Mouse (Mus musculus): ENCODE measurements around the gene Ggt7.

DNA sequence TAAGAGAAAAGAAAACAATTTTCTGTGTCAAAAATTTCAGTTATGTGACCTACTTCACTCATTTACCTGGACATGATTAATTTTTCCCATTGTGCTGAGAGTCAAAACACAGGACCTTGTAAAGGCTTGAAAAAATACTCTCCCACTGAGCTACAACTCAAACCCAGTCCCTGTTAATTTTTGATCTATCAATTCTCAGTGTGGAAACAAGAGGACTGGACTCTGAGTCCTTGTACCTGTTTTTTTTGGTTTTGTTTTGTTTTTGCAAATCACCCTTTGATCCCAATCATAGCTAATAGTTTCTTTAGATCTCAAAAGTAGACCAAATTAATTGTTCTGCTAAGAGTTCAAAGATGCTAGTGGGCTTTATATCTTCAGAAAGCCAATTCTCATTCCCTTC lies 21.7 kb upstream of the Ggt7 start:
- TF ChIP-seq CTCF (IDR thresholded peaks at IDR 0.05; ENCODE audit: insufficient read depth, low read length), result no peak
- no peak for TF ChIP-seq POLR2A (IDR thresholded peaks at IDR 0.05; ENCODE audit: borderline replicate concordance, extremely low read depth, low read depth, low read length)
